8 mouse cellular contexts compared by ENCODE assay signal in the genomic region with DNA sequence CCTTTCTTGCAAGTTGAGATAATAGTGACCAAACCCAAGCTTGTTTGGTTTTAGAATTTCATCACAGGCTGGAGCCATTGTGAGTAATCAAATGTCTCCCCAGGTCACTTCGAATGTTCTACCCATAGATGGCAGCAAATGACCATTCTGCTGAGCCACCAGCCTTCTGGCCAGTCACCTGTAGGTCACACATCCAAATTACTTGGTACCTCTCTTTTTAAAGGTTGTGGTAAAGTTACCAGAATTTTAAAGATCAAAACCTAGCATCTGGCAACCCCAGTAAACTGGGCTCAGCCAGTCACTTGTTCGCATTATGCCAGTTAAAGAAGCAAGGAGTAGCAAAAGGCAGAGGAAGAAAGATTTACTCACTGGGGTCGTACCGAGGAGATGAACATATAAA. TPM values are rescaled to one million over a fixed set of nuclear protein-coding genes. Genes with fewer than 3 reads are reported as not detected.
DNase-seq lines count a peak whose midpoint lies in the region; TF ChIP-seq lines count a peak whose summit lies in the region.

No protein-coding gene starts in this region.

- TF ChIP-seq CTCF in gastrocnemius, adult 2 months (IDR thresholded peaks at IDR 0.05) = peak; percentile 99; the same call in 1 of the 2 replicates

- intact Hi-C loops in gastrocnemius, adult 2 months (cut with DNase I) = loop anchor here (1.0 kb wide), 2 partner anchors 129 to 143 kb away; no protein-coding TSS in a partner anchor
- intact Hi-C loops in heart, postnatal 36 days (cut with DNase I) = loop anchor here (1.0 kb wide), 2 partner anchors 129 to 143 kb away; no protein-coding TSS in a partner anchor

- no peak overlapping the region for H3K27ac ChIP-seq in gastrocnemius, adult 2 months

- no peak overlapping the region for H3K4me3 ChIP-seq in gastrocnemius, adult 2 months

- peak; percentile 53 for DNase-seq in gastrocnemius, adult 2 months
- no peak for DNase-seq in gastrocnemius, postnatal 25 days
- peak; percentile 43 for DNase-seq in urinary bladder, postnatal 25 days (ENCODE audit: low spot score)
- DNase-seq in urinary bladder, adult 2 months (ENCODE audit: low spot score) = no peak
- DNase-seq in cerebellum, postnatal 10 days = peak; percentile 82 to 87
- DNase-seq in heart, postnatal 36 days = peak; percentile 55 to 63
- DNase-seq in lung, postnatal 25 days (ENCODE audit: low spot score) = peak; percentile 69
- peak; percentile 58 for DNase-seq in thymus, postnatal 25 days

RNA-seq across cellular contexts. Expression of a gene that starts 19.6 kb away (rescaled TPM):
- under 1 TPM in 1 of 2 experiments, not detected in 1; 0.08 TPM for total RNA-seq in gastrocnemius, adult 2 months (2021)
- under 1 TPM in 1 of 2 experiments, not detected in 1; 0.11 TPM for total RNA-seq in gastrocnemius, postnatal 25 days (2021)
- polyA plus RNA-seq in urinary bladder, adult 2 months (2012; rRNA removed) = 0.60 and 0.83 TPM in 2 replicates
- total RNA-seq in heart, postnatal 36 days (2021) = under 1 TPM in 1 of 2 experiments, not detected in 1; 0.28 TPM

RNA-seq across cellular contexts. Expression of a gene that starts 35.9 kb away (rescaled TPM):
- total RNA-seq in gastrocnemius, adult 2 months (2021) = 10 to 100 TPM; 30.4 to 36.1 TPM
- 10 to 100 TPM; 26.5 to 28.7 TPM for total RNA-seq in gastrocnemius, postnatal 25 days (2021)
- 15.7 and 18.1 TPM in 2 replicates for polyA plus RNA-seq in urinary bladder, adult 2 months (2012; rRNA removed)
- total RNA-seq in heart, postnatal 36 days (2021) = 10 to 100 TPM; 45.6 to 49.1 TPM

Comparison
In these comparisons a context has a peak if more than half of its experiments do, and no peak if none do; other contexts are left out.
1. DNase-seq: peak in gastrocnemius, adult 2 months (single experiment), urinary bladder, postnatal 25 days (single experiment), cerebellum, postnatal 10 days (2 of 2), heart, postnatal 36 days (2 of 2), lung, postnatal 25 days (single experiment) and thymus, postnatal 25 days (single experiment); none in gastrocnemius, postnatal 25 days (single experiment) and urinary bladder, adult 2 months (single experiment).